Mouse (Mus musculus) hindbrain, postnatal 0 days (tissue): ENCODE measurements around the gene Entpd2. TPM values are rescaled to one million over a fixed set of nuclear protein-coding genes. Genes with fewer than 3 reads are reported as not detected.

ENCODE experiments used
- ATAC-seq: fragments of 200-750 bp; cut with Nextera tagmentation; 2 replicates; pipeline ENCODE4 v1.8.0; 2017; ENCODE audit warnings: mild to moderate bottlenecking, moderate TSS enrichment, moderate library complexity
- DNase-seq: peaks from one replicate; pipeline ENCODE4 v3.0.0-alpha.2; 2015; ENCODE audit warnings: low spot score
- H3K27ac ChIP-seq: fragments of 300-500 bp; sonication (generic); 2 replicates; pipeline ENCODE4 v1.5.1; 2014; ENCODE audit warnings: mild to moderate bottlenecking
- H3K27me3 ChIP-seq: fragments of 300-500 bp; sonication (generic); 2 replicates; pipeline ENCODE4 v1.6.1; 2014; ENCODE audit warnings: low read length, mixed read lengths; ENCODE audit not compliant: insufficient read depth
- H3K36me3 ChIP-seq: fragments of 300-500 bp; sonication (generic); 2 replicates; pipeline ENCODE4 v1.6.1; 2014; ENCODE audit warnings: low read length, mixed read lengths; ENCODE audit not compliant: insufficient read depth
- H3K4me1 ChIP-seq: fragments of 300-500 bp; sonication (generic); 2 replicates; pipeline ENCODE4 v1.6.1; 2014; ENCODE audit warnings: antibody characterized with exemption, low read length, mixed read lengths; ENCODE audit not compliant: insufficient read depth
- H3K4me2 ChIP-seq: fragments of 300-500 bp; sonication (generic); 2 replicates; pipeline ENCODE4 v1.6.1; 2014; ENCODE audit warnings: low read depth, mild to moderate bottlenecking, low read length, moderate library complexity, mixed read lengths
- H3K4me3 ChIP-seq: fragments of 300-500 bp; sonication (generic); 2 replicates; pipeline ENCODE4 v1.5.1; 2014; ENCODE audit warnings: low read length
- H3K9ac ChIP-seq: fragments of 300-500 bp; sonication (generic); replicated peaks from 2 replicates; pipeline ENCODE4 v1.6.1; 2014; ENCODE audit warnings: mild to moderate bottlenecking, low read length, moderate library complexity, mixed read lengths
- H3K9me3 ChIP-seq: fragments of 300-500 bp; sonication (generic); 2 replicates; pipeline ENCODE4 v1.6.1; 2016; ENCODE audit warnings: low read length, mixed read lengths
- CTCF ChIP-seq: IDR thresholded peaks from 2 replicates; pipeline ENCODE4 v1.5.1; 2016; ENCODE audit warnings: antibody characterized with exemption, control low read depth, low read depth
- WGBS: fragments of 180-500 bp; shearing (Covaris S2); extraction: QIAGEN DNeasy Blood & Tissue Kit; methylation state at CpG from one replicate; pipeline ENCODE4 v1.1.7; 2014; 5-methylcytosine and 5-hydroxymethylcytosine counted together
- polyA plus RNA-seq: library from polyadenylated mRNA; unstranded; fragments of >200 nt; fragmentation: Nextera tagmentation; extraction: Ambion mirVana; gene quantifications from 2 replicates; pipeline ENCODE4 v1.2.1, GENCODE M21; 2015
- total RNA-seq: library from RNA; depleted of rRNA; stranded (reverse); fragments of >200 nt; gene quantifications from 2 replicates; pipeline ENCODE4 v1.2.3, GENCODE M21; 2014

The Entpd2 gene
- total and polyA plus RNA-seq, 2 experiments from 2014 or later = 10.8 to 12.9 TPM

- 2% methylated on average over 13 of the region's 13 CpGs for WGBS
- Histone ChIP-seq H3K27ac (peak within 1 kb of the TSS; percentile 51; the same call in 1 of the 2 replicates), H3K9ac (peak within 1 kb of the TSS; percentile 53)
Observed at GRCm38 (mm10) chr2:25356208-25357079, 39.2 kb upstream of the Entpd2 start, which contains the start of gene Dpp7. TSS of gene Dpp7 (minus strand) at chr2:25356359.

GRCm38 (mm10) chr2:25359848-25360247 is 35.8 kb upstream of the Entpd2 start:
- TF ChIP-seq CTCF = no peak
- H3K27ac ChIP-seq = no peak overlapping the region
- H3K9me3 ChIP-seq = no peaks in the 10 kb centered on the region
- peaks cover 18% of the 10 kb centered on the region for H3K4me1 ChIP-seq
- WGBS = 77% methylated on average over 4 of the region's 4 CpGs
- no peaks in the 10 kb centered on the region for H3K27me3 ChIP-seq
- H3K4me2 ChIP-seq = no peak overlapping the region
- no peak for DNase-seq
- H3K36me3 ChIP-seq = no peaks in the 10 kb centered on the region
- ATAC-seq = no peak
- H3K9ac ChIP-seq = no peak overlapping the region
- no peak overlapping the region for H3K4me3 ChIP-seq

More at GRCm38 (mm10) chr2:25356208-25357079, 39.2 kb upstream of the Entpd2 start, which contains the start of gene Dpp7:
- no peaks in the 10 kb centered on the region for H3K27me3 ChIP-seq
- H3K4me3 ChIP-seq = peak within 1 kb of the TSS; percentile 49
- H3K36me3 ChIP-seq = peaks cover 22% of the 10 kb centered on the region
- peak within 1 kb of the TSS; percentile 92 for H3K4me2 ChIP-seq
- H3K4me1 ChIP-seq = peaks cover 18% of the 10 kb centered on the region
- ATAC-seq = peak; percentile 88
- DNase-seq = peak; percentile 93
- TF ChIP-seq CTCF = no peak
- H3K9me3 ChIP-seq = no peaks in the 10 kb centered on the region

- Histone ChIP-seq H3K9ac (no peak overlapping the region), H3K27ac (no peak overlapping the region), H3K4me2 (no peak overlapping the region), H3K4me1 (no peaks in the 10 kb centered on the region), H3K9me3 (no peaks in the 10 kb centered on the region), H3K36me3 (no peaks in the 10 kb centered on the region), H3K4me3 (no peak overlapping the region), H3K27me3 (no peaks in the 10 kb centered on the region)
- ATAC-seq (no peak), DNase-seq (no peak)
- 66% methylated on average over 13 of the region's 13 CpGs for WGBS
- TF ChIP-seq CTCF = no peak
Observed at GRCm38 (mm10) chr2:25363478-25364178, 32.0 kb upstream of the Entpd2 start.

GRCm38 (mm10) chr2:25364313-25364712 is 31.4 kb upstream of the Entpd2 start:
- ATAC-seq (no peak), DNase-seq (no peak)
- H3K27ac ChIP-seq = no peak overlapping the region
- no peaks in the 10 kb centered on the region for H3K27me3 ChIP-seq
- no peak overlapping the region for H3K4me3 ChIP-seq
- 88% methylated on average over 4 of the region's 4 CpGs for WGBS
- H3K9ac ChIP-seq = no peak overlapping the region
- no peak for TF ChIP-seq CTCF
- no peaks in the 10 kb centered on the region for H3K4me1 ChIP-seq
- peak overlapping the region; percentile 97 for H3K4me2 ChIP-seq
- no peaks in the 10 kb centered on the region for H3K36me3 ChIP-seq
- H3K9me3 ChIP-seq = no peaks in the 10 kb centered on the region

GRCm38 (mm10) chr2:25364761-25365090 is 30.9 kb upstream of the Entpd2 start:
- Histone ChIP-seq H3K4me3 (peak overlapping the region; percentile 65), H3K4me2 (peak overlapping the region; percentile 97), H3K9ac (peak overlapping the region; percentile 57), H3K27ac (no peak overlapping the region), H3K27me3 (no peaks in the 10 kb centered on the region), H3K36me3 (no peaks in the 10 kb centered on the region), H3K4me1 (no peaks in the 10 kb centered on the region), H3K9me3 (no peaks in the 10 kb centered on the region)
- TF ChIP-seq CTCF = no peak
- no peak for DNase-seq
- peak; percentile 16 for ATAC-seq
- 41% methylated on average over 9 of the region's 9 CpGs for WGBS

GRCm38 (mm10) chr2:25365091-25365761 is 30.4 kb upstream of the Entpd2 start, which contains the start of gene Uap1l1:
TSS of gene Uap1l1 (minus strand) at chr2:25365682.
- Histone ChIP-seq H3K27me3 (no peaks in the 10 kb centered on the region), H3K4me2 (peak within 1 kb of the TSS; percentile 97), H3K36me3 (no peaks in the 10 kb centered on the region), H3K9me3 (no peaks in the 10 kb centered on the region), H3K9ac (peak within 1 kb of the TSS; percentile 57), H3K4me1 (no peaks in the 10 kb centered on the region), H3K4me3 (peak within 1 kb of the TSS; percentile 65), H3K27ac (no peak within 1 kb of the TSS)
- whole genome bisulfite sequencing = under 1% methylated on average over 53 of the region's 54 CpGs
- TF ChIP-seq CTCF = no peak
- ATAC-seq = peak; percentile 78
- DNase-seq = peak; percentile 71
